22 mouse cellular contexts compared by ENCODE assay signal in genomic region chr9:62903841-62904240, GRCm38 (mm10).
"Had no signal": no experiment of that assay in that cellular context is flagged by ENCODE, and none has a peak within 500 bp of the region (broad histone marks: within the 10 kb centered on the region; RNA-seq: fewer than 3 reads in every experiment).

No protein-coding gene starts in this region.

- H3K27me3 ChIP-seq: limb, embryonic 12.5 days; liver, embryonic 12.5 days; liver, embryonic 15.5 days; lung, embryonic 15.5 days; midbrain, embryonic 12.5 days; midbrain, embryonic 15.5 days; neural tube, embryonic 12.5 days; neural tube, embryonic 15.5 days had no signal

- H3K4me1 ChIP-seq: limb, embryonic 12.5 days; liver, embryonic 12.5 days; liver, embryonic 15.5 days; lung, embryonic 15.5 days; midbrain, embryonic 15.5 days; neural tube, embryonic 12.5 days; neural tube, embryonic 15.5 days had no signal

- ATAC-seq: intestine, postnatal 0 days; liver, embryonic 12.5 days; midbrain, embryonic 15.5 days had no signal

- H3K4me3 ChIP-seq: layer of hippocampus, adult 2 months; left cerebral cortex, adult 2 months; limb, embryonic 12.5 days; liver, embryonic 12.5 days; liver, embryonic 15.5 days; lung, embryonic 15.5 days; midbrain, embryonic 12.5 days; midbrain, embryonic 15.5 days; neural tube, embryonic 12.5 days; neural tube, embryonic 15.5 days had no signal

- H3K36me3 ChIP-seq: midbrain, embryonic 15.5 days had no signal

- H3K9me3 ChIP-seq: liver, embryonic 15.5 days; lung, embryonic 15.5 days; midbrain, embryonic 12.5 days; midbrain, embryonic 15.5 days; neural tube, embryonic 12.5 days; neural tube, embryonic 15.5 days had no signal

- H3K27ac ChIP-seq: left cerebral cortex, adult 2 months; limb, embryonic 12.5 days; liver, embryonic 12.5 days; liver, embryonic 15.5 days; lung, embryonic 15.5 days; midbrain, embryonic 12.5 days; midbrain, embryonic 15.5 days; neural tube, embryonic 12.5 days; neural tube, embryonic 15.5 days had no signal

- DNase-seq: kidney, adult 9 months; kidney, postnatal 25 days; layer of hippocampus, postnatal 36 days; liver; lung, adult 18-20 months; lung, postnatal 10 days; lung, postnatal 36 days; right cerebral cortex, adult 18-20 months; right cerebral cortex, postnatal 14 days; right cerebral cortex, postnatal 4 days; thymus, postnatal 25 days had no signal
